Mouse (Mus musculus): Measurements from ENCODE around the gene Grem2. TPM values are rescaled to one million over a fixed set of nuclear protein-coding genes. Genes with fewer than 3 reads are reported as not detected.

Grem2 gene
- polyA plus RNA-seq (2017; shearing (Covaris generic)) = not detected

GRCm38 (mm10) chr1:174921298-174921955, at the start of gene Grem2:
TSS of gene Grem2 (minus strand) at chr1:174921819.

Measured in activated CD4-positive, CD25-positive, alpha-beta regulatory T cell, adult 9 weeks (primary cell).